Mouse (Mus musculus): ENCODE measurements around the gene Ccdc32.
A peak's percentile ranks its signal among the peaks of the same experiment; 100 is the strongest.

Ccdc32 gene

DNA sequence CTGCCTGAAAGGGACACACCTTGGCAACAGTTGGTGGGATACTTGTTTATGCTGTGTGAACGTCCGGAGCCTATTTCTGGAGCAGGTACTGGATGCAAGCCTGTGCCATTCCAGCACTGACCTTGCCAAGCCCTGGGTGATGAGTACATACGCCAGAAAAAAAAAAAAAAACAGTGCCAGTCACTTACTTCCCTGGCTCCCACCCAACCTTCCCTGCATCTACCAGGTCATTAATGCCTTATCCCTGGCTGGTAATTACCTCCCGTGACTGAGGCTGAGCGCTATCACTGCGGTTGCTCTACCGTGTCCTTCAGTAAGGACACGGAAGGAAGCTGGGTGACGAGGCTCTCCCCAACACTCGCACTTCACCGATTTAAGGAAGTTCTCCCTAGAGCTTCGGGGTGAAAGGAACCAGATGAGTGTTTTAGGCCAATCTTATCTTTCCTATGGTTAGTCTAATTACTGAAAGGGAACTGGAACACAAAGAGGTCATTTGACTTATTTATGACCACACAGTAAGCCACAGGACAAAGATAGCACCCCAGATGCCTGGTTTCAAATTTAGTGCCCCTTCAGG is 13.5 kb downstream of the Ccdc32 start:
- DNase-seq (ENCODE audit: low spot score), result no peak

DNA sequence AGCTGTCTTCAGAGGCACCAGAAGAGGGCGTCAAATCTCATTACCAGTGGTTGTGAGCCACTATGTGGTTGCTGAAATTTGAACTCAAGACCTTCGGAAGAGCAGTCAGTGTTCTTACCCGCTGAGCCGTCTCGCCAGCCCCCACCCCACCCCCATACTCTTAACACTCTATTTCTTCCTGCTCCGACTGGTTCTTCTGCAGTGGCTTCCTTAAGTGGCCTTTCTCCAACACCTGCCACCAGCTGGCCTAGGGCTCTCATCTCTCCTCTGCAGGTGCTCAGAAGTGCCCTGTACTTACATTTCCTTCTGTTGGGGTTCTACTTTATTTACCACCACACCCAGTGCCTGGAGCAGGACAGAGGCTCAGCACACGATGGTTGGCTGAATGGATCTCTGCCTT is 14.2 kb downstream of the Ccdc32 start:
- no peak for DNase-seq (ENCODE audit: low spot score)

DNA sequence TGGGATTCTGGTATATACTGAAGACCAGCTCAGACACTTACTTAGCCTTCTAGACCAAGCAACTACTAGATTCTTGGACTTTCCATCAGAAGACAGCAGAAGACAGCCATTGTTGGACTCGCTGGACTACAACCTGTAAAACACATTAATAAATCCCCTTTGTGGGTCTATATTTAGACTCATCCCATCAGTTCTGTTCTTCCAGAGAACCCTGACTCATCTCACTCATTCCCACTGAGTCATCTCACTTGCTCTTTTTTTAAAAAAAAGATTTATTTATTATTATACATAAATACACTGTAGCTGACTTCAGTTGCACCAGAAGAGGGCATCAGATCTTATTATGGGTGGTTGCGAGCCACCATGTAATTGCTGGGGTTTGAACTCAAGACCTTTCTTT is 19.8 kb downstream of the Ccdc32 start:
- no peak for DNase-seq (ENCODE audit: low spot score)

DNA sequence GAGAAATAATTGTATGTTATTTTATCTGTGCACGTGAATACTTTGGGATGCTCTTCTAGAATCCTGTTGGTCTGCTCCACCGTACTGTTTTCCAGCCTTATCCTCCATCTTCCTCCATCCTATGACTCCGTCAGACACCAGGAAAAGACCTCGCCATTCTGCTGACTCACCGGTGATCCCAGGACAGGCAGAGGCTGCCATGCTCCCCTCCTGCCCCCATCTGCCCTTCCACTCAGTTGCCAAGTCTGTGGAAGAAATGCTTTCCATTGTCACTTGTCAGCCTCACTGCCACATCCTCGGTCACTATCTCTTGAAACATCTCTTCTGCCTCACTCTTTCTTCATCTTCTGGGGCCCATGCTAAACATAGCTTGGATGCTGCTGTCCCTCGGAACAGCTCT is 22.3 kb downstream of the Ccdc32 start:
- no peak for DNase-seq (ENCODE audit: low spot score)

DNA sequence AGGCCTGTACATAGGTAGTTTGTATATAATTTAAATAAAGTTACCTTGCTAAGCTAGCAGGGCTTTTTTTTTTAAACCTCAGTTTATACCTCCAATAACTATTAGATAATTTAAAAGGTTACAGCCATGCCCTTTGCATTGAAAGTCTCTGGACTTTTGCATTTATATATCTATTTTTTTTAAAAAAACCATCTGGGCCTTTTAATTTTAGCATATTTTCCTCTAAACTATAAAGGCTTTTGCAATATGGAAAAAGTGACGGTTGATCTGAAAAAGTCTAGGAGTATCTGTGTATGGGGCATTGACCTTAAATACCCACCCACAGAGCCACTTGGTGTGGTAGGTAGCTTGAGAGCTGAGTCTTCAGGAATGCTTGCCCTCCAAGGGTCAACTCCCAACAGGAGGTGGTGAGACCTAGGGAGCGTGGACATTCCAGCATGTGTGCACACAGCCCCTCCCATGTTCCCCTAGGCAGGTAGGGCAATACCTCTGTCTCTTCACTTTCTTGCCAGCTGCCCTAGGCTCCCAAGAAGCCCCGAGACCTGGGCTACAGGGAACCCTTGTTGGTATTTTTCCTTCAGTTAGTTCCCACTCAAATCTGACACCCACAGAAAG is 30.1 kb downstream of the Ccdc32 start:
- no peak for DNase-seq (ENCODE audit: low spot score)

DNA sequence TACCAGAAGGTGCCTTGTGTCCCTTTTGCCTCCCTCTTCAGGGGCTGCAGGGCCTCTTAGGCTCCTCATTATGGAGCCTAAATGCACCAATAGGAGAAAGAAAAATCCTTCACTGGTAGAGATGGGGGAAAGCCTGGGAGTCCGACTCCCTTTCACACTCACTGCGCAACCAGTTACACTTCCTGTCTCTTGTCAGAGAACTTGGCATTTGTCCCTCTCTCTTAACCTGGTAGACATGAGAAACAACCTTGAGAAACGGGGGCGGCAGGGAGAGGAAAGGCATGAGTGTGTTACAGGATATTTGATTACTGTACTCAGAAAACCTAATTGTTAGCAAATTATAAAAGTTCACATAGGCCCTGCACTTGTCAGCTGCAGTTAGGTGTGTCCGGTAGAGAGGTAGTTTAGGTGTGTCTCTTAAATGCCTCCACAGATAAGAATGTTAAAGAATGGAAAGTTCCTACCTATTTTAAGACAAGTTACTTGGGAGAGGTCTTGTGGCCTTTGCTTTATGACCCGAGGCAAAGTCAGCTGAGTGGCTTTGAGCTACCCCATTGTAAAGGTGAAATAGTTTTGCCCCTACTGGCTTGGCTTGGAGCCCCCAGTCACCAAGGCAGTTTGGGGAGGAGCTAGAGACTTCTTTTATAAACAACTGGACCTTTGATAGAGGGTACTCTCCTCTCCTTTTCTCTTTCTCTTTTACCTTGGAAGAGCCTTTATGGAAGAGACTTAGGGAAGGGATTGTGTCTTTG is 30.9 kb downstream of the Ccdc32 start:
- DNase-seq (ENCODE audit: low spot score), result no peak

DNA sequence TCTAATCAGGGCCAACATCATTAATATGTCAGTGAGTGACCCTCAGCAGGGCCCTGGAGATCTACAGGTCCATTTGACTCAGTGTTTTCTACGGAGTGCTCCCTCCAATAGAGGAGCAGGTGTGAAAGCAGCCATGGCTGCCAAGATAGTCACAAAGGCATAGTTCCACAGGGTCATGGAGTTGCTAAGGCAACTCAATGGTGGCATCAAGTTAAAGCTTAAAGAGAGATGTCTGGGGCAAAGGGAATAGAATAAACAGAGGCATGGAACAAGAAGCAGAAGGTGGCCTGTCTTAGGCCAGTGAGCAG is 32.4 kb downstream of the Ccdc32 start:
- no peak for DNase-seq (ENCODE audit: low spot score)

DNA sequence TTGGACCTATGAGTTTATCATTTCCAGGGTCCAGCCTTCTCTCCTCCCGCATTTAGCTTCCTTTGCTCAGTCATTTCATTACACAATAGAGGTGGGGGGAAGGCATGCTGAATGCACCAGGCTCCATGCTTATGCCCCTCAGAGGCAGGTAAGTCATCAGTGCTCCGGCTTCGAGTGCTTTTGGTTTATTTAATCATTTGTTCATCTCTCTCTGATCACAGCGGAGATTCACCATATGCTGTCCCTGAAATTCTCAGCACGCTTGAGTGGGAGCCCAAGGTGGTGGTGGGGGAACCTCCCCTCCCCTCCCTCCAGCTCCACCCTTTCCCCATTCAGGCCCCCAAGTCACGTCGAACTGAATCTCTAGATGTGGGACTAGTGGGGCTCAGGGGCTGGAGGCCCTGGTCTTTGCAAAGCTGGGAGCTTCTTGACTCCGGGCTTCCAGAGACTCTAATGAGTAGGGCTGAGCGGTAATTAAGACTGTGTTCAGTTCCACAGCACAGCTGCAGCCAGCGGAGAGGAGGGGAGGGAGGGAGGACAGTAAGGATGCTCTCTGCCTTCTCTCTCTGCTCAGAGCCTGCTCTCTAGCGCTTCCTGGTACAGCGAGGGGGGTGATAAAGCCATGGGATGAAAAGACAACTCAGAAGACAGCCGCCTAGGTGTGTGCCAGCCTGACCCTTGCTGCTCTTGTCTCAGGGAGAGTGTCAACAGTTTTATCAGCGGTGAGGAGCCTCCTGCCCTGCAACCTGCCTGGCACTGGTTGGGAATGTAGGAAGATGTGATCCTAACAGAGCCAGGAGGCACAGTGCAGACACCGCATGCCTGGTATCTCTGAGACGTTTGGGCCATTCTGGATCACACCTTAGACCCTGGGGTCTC is 33.0 kb downstream of the Ccdc32 start:
- no peak for DNase-seq (ENCODE audit: low spot score)

DNA sequence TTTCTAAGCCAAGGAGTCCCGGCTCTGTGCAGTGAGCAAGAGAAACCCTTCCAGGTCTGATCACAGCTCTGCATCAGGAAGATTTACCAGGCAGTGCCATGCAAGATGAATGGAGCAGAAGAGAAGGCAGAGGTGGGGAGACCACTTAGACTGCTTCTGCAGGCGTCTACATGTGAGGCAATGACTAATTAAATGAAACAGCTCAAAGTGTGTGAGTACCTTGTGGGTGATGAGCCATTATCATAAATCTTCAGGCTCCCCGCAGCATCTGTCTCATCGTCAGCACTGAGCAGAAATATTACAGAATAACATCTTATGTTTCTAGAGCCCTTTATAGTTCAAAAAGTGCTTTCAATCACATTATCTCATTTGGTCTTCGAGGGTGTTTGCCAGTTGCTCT is 33.7 kb downstream of the Ccdc32 start:
- DNase-seq (ENCODE audit: low spot score), result no peak

DNA sequence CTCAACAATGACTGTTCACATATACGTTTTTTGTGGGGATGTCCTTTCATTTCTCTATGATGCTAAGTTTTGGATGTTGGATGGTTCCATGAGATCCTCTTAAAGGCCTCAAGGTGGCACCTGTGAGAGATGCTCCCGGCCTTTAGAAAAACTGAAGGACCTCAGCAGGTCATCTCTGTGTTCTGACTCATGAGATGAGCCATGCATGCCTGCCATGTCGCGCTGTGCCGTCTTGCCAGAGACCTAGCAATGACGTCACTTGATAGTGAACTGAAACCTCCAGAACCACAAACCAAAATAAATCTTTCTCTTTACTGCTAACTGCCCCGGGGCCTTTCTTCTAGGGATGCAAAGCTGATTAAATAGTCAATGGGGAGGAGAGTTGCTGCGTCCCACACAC is 45.4 kb downstream of the Ccdc32 start:
- DNase-seq (ENCODE audit: low spot score), result no peak

DNA sequence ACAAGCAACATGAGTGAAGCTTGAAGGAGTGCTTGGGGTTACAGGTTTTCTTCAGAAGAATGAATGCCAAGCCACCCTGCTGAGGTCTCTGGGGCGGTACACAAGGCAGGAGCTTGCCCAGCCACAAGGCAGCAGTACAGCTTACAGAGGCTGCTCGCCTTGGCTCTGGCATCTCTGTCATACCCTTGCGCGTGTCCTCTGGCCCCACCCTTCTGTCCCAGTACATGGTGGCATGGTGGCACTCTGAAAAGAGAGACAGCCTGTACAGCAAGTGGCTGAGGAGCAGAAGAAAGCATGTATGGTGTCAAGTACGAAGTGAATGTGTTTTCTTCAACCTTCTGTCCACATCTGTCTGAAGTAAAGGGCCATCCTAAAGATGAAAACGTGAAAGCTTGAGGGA is 48.4 kb downstream of the Ccdc32 start:
- DNase-seq (ENCODE audit: low spot score), result no peak

DNA sequence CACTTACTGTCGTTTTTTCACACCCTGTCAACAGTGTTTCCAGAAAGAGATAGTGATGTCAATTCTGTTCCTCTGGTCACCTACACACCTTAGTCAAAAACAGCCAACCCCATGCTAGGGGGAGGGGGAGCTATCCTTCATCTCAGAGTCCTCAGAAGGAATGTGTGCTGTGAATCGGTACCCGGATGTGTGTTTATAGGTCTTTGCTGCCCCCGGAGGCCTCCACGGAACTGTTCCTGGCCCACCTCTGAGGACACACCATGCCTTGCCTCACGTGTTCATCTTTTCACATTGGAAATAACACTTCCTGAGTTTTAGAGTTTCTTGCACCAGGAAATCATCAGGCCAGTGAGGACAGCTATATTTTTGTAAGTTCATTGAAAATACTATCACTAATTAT is 51.1 kb downstream of the Ccdc32 start:
- DNase-seq (ENCODE audit: low spot score), result no peak

DNA sequence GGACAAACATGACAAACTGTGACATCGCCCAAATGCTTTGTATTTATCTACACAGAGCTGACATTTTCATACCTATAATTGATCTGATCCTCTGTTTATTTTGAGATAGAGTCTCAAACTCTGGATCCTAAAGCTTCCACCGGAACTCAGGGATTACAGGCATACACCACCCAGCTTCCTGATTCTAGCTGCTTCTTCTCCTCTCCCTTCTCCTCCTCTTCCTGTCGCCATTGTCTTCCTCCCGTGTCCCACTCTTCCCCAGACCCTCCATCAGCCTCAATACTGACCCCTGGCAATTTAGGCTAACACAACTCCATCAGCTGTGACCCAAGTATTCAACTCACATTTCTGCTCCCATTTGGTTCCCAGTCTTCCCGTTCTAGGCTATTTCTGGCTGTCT is 52.3 kb downstream of the Ccdc32 start:
- DNase-seq (ENCODE audit: low spot score), result no peak

DNA sequence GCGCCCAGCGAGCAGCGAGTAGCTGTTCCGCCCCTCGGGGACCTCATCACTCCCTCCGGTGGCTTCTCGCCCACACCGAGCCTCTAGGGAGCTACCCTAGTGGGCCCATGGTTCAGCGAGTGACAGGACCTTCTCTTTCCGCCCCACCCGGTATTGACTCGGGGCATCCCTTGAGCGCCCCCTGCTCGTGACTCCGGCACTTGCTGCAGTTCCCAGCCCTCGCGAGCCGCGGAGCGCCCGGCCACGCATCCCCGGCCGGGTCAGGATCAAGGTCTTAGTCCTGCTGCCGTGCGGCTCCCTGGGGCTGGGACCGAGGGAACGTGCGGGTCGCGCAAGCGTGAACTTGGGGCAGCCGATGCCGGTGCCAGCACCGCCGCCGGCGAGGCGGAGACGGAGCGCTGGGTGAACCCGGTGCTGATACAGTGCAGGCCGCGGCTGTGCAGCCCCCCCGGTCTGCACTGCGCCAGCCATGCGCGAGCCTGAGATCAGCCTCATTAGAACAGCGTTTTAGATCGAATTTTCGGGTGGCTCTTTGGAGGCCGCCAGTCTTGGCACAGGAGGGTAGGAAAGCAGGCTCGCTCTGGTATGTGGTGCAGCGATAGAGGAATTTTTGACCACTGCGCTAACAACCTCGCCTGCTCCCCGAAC is 52.8 kb downstream of the Ccdc32 start:
- DNase-seq (ENCODE audit: low spot score), result peak; percentile 77

DNA sequence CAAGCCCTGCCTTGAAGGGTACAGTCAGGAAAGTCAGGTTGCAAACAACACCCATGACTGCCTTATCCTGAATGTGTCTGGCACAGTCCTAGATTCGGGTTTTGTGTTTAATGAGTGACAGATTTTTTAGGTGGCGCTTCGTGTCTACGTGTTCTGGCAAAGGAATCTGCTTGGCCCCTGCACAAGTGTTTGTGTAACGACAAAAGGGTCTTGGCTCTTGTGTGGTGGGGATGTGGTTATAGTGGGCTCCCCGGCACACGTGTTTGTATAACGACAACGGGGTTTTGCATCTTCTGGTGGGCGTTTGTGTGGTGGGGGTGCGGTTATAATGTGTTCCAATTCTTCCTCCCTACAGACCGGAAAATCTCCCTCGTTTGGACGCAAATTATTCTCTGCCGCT is 53.3 kb downstream of the Ccdc32 start:
- DNase-seq (ENCODE audit: low spot score), result peak; percentile 5

DNA sequence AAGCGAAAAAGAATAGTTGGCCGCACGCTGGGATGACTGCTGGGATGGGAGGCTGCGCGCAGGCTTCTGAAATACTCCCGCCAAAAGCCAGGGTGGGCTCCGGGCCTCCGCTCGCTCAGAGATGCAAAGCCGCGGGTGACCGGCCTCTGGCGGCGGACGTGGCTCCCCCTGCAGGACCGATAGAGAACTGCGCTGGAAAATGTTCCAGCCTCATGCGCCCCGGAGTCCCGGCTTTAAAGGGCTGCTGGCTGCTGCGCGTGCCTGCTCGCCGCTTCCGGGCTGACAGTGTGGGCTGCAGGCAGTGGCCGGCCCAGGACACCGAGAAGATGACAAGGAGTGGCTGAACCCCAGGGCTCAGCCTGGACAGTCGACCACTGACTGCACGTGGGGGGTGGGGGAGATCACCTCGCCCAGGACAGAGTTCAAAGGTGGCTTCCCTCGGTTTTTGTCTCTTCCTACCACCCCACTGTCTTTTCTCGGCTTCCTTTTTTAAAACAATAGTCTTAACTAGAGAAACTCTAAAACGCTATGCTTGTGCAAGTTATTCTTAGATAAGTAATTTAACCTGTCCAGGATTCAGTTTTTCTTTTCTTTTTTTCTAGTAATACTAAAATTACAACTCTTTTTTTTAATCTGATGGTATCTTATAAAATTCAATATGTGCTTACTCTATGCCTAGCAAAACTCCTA is 56.4 kb downstream of the Ccdc32 start:
- DNase-seq (ENCODE audit: low spot score), result peak; percentile 88

DNA sequence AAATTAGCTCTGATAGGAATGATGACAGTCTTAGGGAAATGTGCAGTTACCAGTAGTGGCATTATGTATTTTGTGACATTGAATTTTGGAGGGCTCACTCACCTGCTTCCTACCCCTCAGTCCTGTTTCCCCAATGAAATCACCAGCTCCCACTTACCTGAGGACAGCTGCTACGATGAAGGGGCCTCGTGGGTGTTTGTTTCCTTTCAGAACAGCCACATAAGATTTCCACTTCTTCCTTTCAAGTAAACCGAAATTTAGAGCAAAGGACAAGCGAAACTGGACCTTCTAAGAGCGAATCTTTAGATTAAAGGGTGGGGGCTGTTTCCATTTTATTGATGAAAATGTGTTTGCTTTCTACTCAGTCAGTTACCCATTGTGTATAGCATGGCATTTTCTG is 57.1 kb downstream of the Ccdc32 start:
- DNase-seq (ENCODE audit: low spot score), result no peak

DNA sequence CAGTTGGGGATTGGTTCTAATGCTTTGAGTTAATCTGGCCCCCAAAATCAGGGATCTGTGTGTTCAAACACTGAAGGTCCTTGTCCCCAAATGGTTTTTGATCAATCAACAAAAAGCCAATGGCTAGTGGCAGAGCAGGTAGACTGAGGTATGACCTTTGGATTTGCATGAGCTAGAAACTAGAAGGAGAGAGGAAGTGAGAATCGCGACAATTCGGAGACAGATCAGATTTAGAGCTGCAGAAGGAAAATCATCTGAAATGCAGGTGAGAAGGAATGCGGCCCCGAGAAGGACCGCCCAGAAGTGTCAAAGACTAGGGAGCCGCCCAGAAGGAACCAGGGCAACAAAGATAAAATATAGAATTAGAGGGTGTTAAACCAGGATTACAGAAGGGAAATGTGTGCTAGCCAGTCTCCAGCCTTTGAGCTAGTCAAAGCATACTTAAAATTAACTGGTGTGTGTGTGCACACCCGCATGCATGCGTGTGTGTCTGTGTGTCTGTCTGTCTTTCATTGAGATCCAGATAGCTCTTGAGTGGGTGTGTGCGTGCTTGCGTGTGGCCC is 59.5 kb downstream of the Ccdc32 start:
- no peak for DNase-seq (ENCODE audit: low spot score)

Measured in ovary, postnatal 14 days (tissue).